Mouse (Mus musculus): ENCODE results near the gene Gm21985.
A peak's percentile ranks its signal among the peaks of the same experiment; 100 is the strongest.

Gm21985 gene

GRCm38 (mm10) chr2:112328069-112328777 is 62.1 kb downstream of the Gm21985 start:
- DNase-seq (ENCODE audit: low spot score in 2 of 2): no peak

GRCm38 (mm10) chr2:112332051-112332898 is 66.2 kb downstream of the Gm21985 start:
- no peak for DNase-seq (ENCODE audit: low spot score in 2 of 2)

- no peak for DNase-seq (ENCODE audit: low spot score in 2 of 2)
These were observed 71.1 kb downstream of the Gm21985 start for GRCm38 (mm10) chr2:112337211-112337610.

GRCm38 (mm10) chr2:112339736-112340135 is 73.6 kb downstream of the Gm21985 start:
- DNase-seq (ENCODE audit: low spot score in 2 of 2): no peak

GRCm38 (mm10) chr2:112341117-112341516 is 75.0 kb downstream of the Gm21985 start:
- DNase-seq (ENCODE audit: low spot score in 2 of 2): no peak

GRCm38 (mm10) chr2:112348246-112348645 is 82.1 kb downstream of the Gm21985 start:
- no peak for DNase-seq (ENCODE audit: low spot score in 2 of 2)

GRCm38 (mm10) chr2:112353685-112354455 is 87.8 kb downstream of the Gm21985 start:
- DNase-seq (ENCODE audit: low spot score in 2 of 2): no peak

GRCm38 (mm10) chr2:112359611-112360010 is 93.5 kb downstream of the Gm21985 start:
- peak in 1 of 2 experiments; percentile 24 for DNase-seq (ENCODE audit: low spot score in 2 of 2)

GRCm38 (mm10) chr2:112360012-112360780 is 94.1 kb downstream of the Gm21985 start:
- DNase-seq (ENCODE audit: low spot score in 2 of 2): no peak

GRCm38 (mm10) chr2:112360781-112361169 is 94.7 kb downstream of the Gm21985 start:
- no peak for DNase-seq (ENCODE audit: low spot score in 2 of 2)

- no peak for DNase-seq (ENCODE audit: low spot score in 2 of 2)
These were observed 101.1 kb downstream of the Gm21985 start for GRCm38 (mm10) chr2:112367222-112367621.

- peak; percentile 97 for DNase-seq (ENCODE audit: low spot score in 2 of 2)
These were observed 101.9 kb downstream of the Gm21985 start, which contains the start of gene Emc4 for GRCm38 (mm10) chr2:112367726-112368673. Emc4 (minus strand) TSS chr2:112368027.

- DNase-seq (ENCODE audit: low spot score in 2 of 2): no peak
These were observed 103.8 kb downstream of the Gm21985 start for GRCm38 (mm10) chr2:112369941-112370340.

- DNase-seq (ENCODE audit: low spot score in 2 of 2): no peak
These were observed 107.0 kb downstream of the Gm21985 start for GRCm38 (mm10) chr2:112373141-112373540.

- DNase-seq (ENCODE audit: low spot score in 2 of 2): no peak
These were observed 108.5 kb downstream of the Gm21985 start for GRCm38 (mm10) chr2:112374610-112375009.

- peak; percentile 87 to 88 for DNase-seq (ENCODE audit: low spot score in 2 of 2)
These were observed 113.1 kb downstream of the Gm21985 start, which contains the start of gene Katnbl1 for GRCm38 (mm10) chr2:112378973-112379898. Katnbl1 (plus strand) TSS chr2:112379211.

- no peak for DNase-seq (ENCODE audit: low spot score in 2 of 2)
These were observed 114.0 kb downstream of the Gm21985 start for GRCm38 (mm10) chr2:112380131-112380530.

GRCm38 (mm10) chr2:112381219-112381618 is 115.1 kb downstream of the Gm21985 start:
- no peak for DNase-seq (ENCODE audit: low spot score in 2 of 2)

- no peak for DNase-seq (ENCODE audit: low spot score in 2 of 2)
These were observed 124.7 kb downstream of the Gm21985 start for GRCm38 (mm10) chr2:112390843-112391242.

All from right cerebral cortex, adult 2 months (tissue).